Mouse (Mus musculus) midbrain, embryonic 11.5 days (tissue): ENCODE data around the gene Prrg2. TPM values are rescaled to one million over a fixed set of nuclear protein-coding genes. Genes with fewer than 3 reads are reported as not detected.
A peak's percentile ranks its signal among the peaks of the same experiment; 100 is the strongest.
"Not testable (repeated sequence)": the region's sequence is repeated elsewhere in the genome, so short reads cannot be mapped to it uniquely, and the experiment has no call there.

Experiments used
- ATAC-seq: fragments of 200-750 bp; cut with Nextera tagmentation; 2 replicates; pipeline ENCODE4 v1.8.0; 2017; ENCODE audit warnings: moderate TSS enrichment, moderate library complexity; ENCODE audit not compliant: low FRiP score
- DNase-seq: peaks from one replicate; pipeline ENCODE4 v3.0.0; 2015; ENCODE audit warnings: low spot score; ENCODE audit errors: missing footprints
- H3K27ac ChIP-seq: fragments of 300-500 bp; sonication (generic); 2 replicates; pipeline ENCODE4 v1.5.1; 2014; ENCODE audit warnings: low read depth, low read length
- H3K27me3 ChIP-seq: fragments of 300-500 bp; sonication (generic); 2 replicates; pipeline ENCODE4 v1.6.1; 2014; ENCODE audit warnings: mild to moderate bottlenecking, low read length, moderate library complexity, mixed read lengths; ENCODE audit not compliant: control insufficient read depth, insufficient read depth
- H3K36me3 ChIP-seq: fragments of 300-500 bp; sonication (generic); 2 replicates; pipeline ENCODE4 v1.6.1; 2014; ENCODE audit warnings: mild to moderate bottlenecking, low read length, moderate library complexity, mixed read lengths; ENCODE audit not compliant: control insufficient read depth, insufficient read depth
- H3K4me1 ChIP-seq: fragments of 300-500 bp; sonication (generic); 2 replicates; pipeline ENCODE4 v1.6.1; 2014; ENCODE audit warnings: low read length; ENCODE audit not compliant: control insufficient read depth, insufficient read depth
- H3K4me2 ChIP-seq: fragments of 300-500 bp; sonication (generic); 2 replicates; pipeline ENCODE4 v1.6.1; 2014; ENCODE audit warnings: mild to moderate bottlenecking, moderate library complexity
- H3K4me3 ChIP-seq: fragments of 300-500 bp; sonication (generic); 2 replicates; pipeline ENCODE4 v1.5.1; 2014; ENCODE audit warnings: low read depth, low read length
- H3K9ac ChIP-seq: fragments of 300-500 bp; sonication (generic); 2 replicates; pipeline ENCODE4 v1.6.1; 2014; ENCODE audit warnings: low read length
- H3K9me3 ChIP-seq: fragments of 300-500 bp; sonication (generic); 2 replicates; pipeline ENCODE4 v1.6.1; 2016; ENCODE audit warnings: low read length; ENCODE audit not compliant: control insufficient read depth
- WGBS: fragments of 180-500 bp; shearing (Covaris S2); extraction: QIAGEN DNeasy Blood & Tissue Kit; methylation state at CpG from one replicate; pipeline ENCODE4 v1.1.7; 2014; 5-methylcytosine and 5-hydroxymethylcytosine counted together
- polyA plus RNA-seq: library from polyadenylated mRNA; unstranded; fragments of >200 nt; fragmentation: Nextera tagmentation; extraction: Ambion mirVana; gene quantifications from 2 replicates; pipeline ENCODE4 v1.2.1, GENCODE M21; 2014

Gene Prrg2
- polyA plus RNA-seq, 1 experiment from 2014 or later: 13.5 TPM

DNA sequence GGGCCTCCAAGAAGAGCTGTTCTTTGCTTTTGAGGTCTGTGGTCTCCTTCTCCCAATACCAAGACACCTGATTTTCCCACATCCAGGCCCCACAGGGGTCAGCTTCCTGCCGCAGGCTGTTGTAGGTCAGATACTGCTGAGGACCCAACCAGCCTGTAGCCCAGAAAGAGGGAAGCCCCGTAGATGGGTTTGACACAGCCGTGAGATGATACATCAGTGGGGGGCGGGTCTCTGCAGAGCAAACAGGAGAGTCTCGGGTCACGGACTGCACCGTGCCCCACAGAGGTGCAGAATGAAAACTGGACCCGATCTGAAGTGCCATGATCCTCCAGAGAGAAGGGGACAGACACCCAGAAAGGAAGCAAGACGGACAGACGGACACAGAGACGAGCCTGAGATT is 40.0 kb upstream of the Prrg2 start:
- WGBS: 87% methylated on average over 11 of the region's 11 CpGs
- Histone ChIP-seq H3K27me3 (no peaks in the 10 kb centered on the region), H3K9ac (no peak overlapping the region), H3K27ac (no peak overlapping the region), H3K36me3 (no peaks in the 10 kb centered on the region), H3K4me2 (no peak overlapping the region), H3K9me3 (no peaks in the 10 kb centered on the region), H3K4me1 (no peaks in the 10 kb centered on the region), H3K4me3 (no peak overlapping the region)
- DNase-seq (no peak), ATAC-seq (no peak)

- Histone ChIP-seq H3K4me2 (no peak overlapping the region), H3K9me3 (no peaks in the 10 kb centered on the region), H3K36me3 (no peaks in the 10 kb centered on the region), H3K27ac (no peak overlapping the region), H3K4me1 (no peaks in the 10 kb centered on the region), H3K4me3 (no peak overlapping the region), H3K9ac (no peak overlapping the region), H3K27me3 (no peaks in the 10 kb centered on the region)
- 93% methylated on average over 6 of the region's 6 CpGs for WGBS
- no peak for DNase-seq
- no peak for ATAC-seq
These were observed 37.6 kb upstream of the Prrg2 start for GRCm38 (mm10) chr7:45100046-45100445.

- H3K9me3 ChIP-seq: no peaks in the 10 kb centered on the region
- no peaks in the 10 kb centered on the region for H3K4me1 ChIP-seq
- no peaks in the 10 kb centered on the region for H3K36me3 ChIP-seq
- DNase-seq (no peak), ATAC-seq (no peak)
- no peak overlapping the region for H3K4me3 ChIP-seq
- no peak overlapping the region for H3K9ac ChIP-seq
- H3K27me3 ChIP-seq: no peaks in the 10 kb centered on the region
- no peak overlapping the region for H3K27ac ChIP-seq
- 90% methylated on average over 8 of the region's 8 CpGs for WGBS
- H3K4me2 ChIP-seq: no peak overlapping the region
These were observed 36.2 kb upstream of the Prrg2 start for GRCm38 (mm10) chr7:45098541-45099240.

DNA sequence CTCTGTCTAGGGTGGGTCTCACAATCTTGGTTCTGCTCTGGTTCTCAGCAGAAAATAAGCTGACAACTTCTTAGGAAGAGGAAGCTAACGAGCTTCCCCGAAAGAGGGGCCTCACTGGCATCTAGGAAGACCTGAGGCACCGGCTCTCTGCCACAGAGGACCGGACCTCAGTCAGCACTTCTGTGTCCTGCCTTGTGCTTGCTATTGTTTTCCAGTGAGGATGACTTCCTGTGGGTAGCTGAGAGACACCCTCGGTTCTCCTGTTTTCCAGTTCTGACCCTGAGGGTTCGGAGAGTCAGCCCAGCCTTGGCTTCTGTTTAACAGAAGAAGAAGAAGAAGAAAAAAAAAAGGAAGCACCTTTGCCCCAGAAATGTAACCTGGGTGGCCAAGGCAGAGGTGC is 35.0 kb upstream of the Prrg2 start:
- no peak overlapping the region for H3K4me3 ChIP-seq
- 0 out of 2 replicates have a peak, but pooled peaks cover 2% of the 10 kb centered on the region for H3K4me1 ChIP-seq
- H3K27me3 ChIP-seq: no peaks in the 10 kb centered on the region
- H3K9me3 ChIP-seq: no peaks in the 10 kb centered on the region
- H3K4me2 ChIP-seq: no peak overlapping the region
- WGBS: 73% methylated on average over 6 of the region's 6 CpGs
- no peaks in the 10 kb centered on the region for H3K36me3 ChIP-seq
- ATAC-seq (no peak), DNase-seq (no peak)
- no peak overlapping the region for H3K27ac ChIP-seq
- H3K9ac ChIP-seq: no peak overlapping the region

DNA sequence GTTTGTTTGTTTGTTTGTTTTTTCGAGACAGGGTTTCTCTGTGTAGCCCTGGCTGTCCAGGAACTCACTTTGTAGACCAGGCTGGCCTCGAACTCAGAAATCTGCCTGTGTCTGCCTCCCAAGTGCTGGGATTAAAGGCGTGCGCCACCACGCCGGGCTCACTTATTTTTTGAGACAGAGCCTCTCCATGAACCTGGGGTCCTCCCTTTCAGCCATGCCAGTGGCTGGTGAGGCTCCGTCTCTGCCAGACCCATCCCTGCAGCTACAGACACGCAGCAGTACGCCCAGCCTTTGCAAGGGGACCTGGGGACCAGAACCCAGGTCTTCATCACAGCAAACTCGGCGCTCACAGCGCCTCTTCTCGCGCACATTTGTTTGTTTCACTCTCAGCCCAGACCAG is 33.5 kb upstream of the Prrg2 start:
- not testable (repeated sequence) for ATAC-seq, H3K9ac ChIP-seq, H3K4me2 ChIP-seq, H3K4me3 ChIP-seq, H3K4me1 ChIP-seq, H3K27ac ChIP-seq, H3K36me3 ChIP-seq, H3K9me3 ChIP-seq, DNase-seq, H3K27me3 ChIP-seq
- 93% methylated on average over 14 of the region's 14 CpGs for WGBS

GRCm38 (mm10) chr7:45095367-45095766 is 32.9 kb upstream of the Prrg2 start:
- Histone ChIP-seq H3K4me2 (no peak overlapping the region), H3K4me1 (peaks cover 9% of the 10 kb centered on the region), H3K27me3 (no peaks in the 10 kb centered on the region; the same call in 1 of the 2 replicates), H3K9me3 (no peaks in the 10 kb centered on the region), H3K4me3 (no peak overlapping the region), H3K9ac (no peak overlapping the region), H3K27ac (no peak overlapping the region), H3K36me3 (no peaks in the 10 kb centered on the region)
- WGBS: 84% methylated on average over 6 of the region's 6 CpGs
- DNase-seq (no peak), ATAC-seq (no peak)

- 80% methylated on average over 7 of the region's 7 CpGs for WGBS
- DNase-seq (no peak), ATAC-seq (no peak)
- Histone ChIP-seq H3K9ac (no peak overlapping the region), H3K4me2 (no peak overlapping the region), H3K36me3 (no peaks in the 10 kb centered on the region), H3K27me3 (no peaks in the 10 kb centered on the region; the same call in 1 of the 2 replicates), H3K4me3 (no peak overlapping the region), H3K9me3 (no peaks in the 10 kb centered on the region), H3K27ac (no peak overlapping the region), H3K4me1 (peaks cover 9% of the 10 kb centered on the region)
These were observed 31.6 kb upstream of the Prrg2 start for GRCm38 (mm10) chr7:45094121-45094520.

- Histone ChIP-seq H3K4me3 (no peak overlapping the region), H3K36me3 (no peaks in the 10 kb centered on the region), H3K9ac (no peak overlapping the region), H3K4me1 (peaks cover 9% of the 10 kb centered on the region), H3K27me3 (no peaks in the 10 kb centered on the region; the same call in 1 of the 2 replicates), H3K4me2 (no peak overlapping the region), H3K9me3 (no peaks in the 10 kb centered on the region), H3K27ac (no peak overlapping the region)
- ATAC-seq (no peak), DNase-seq (no peak)
- 36% methylated on average over 17 of the region's 18 CpGs for WGBS
These were observed 31.0 kb upstream of the Prrg2 start for GRCm38 (mm10) chr7:45093516-45093905.

GRCm38 (mm10) chr7:45092828-45093515 is 30.5 kb upstream of the Prrg2 start:
- Histone ChIP-seq H3K4me3 (no peak overlapping the region), H3K4me1 (peaks cover 9% of the 10 kb centered on the region), H3K9ac (no peak overlapping the region), H3K27me3 (no peaks in the 10 kb centered on the region; the same call in 1 of the 2 replicates), H3K4me2 (no peak overlapping the region), H3K36me3 (no peaks in the 10 kb centered on the region), H3K9me3 (no peaks in the 10 kb centered on the region), H3K27ac (no peak overlapping the region)
- WGBS: 73% methylated on average over 12 of the region's 12 CpGs
- ATAC-seq (no peak), DNase-seq (peak; percentile 88)
